Mouse (Mus musculus) heart, postnatal 0 days (tissue): ENCODE data around the gene Ankrd12. TPM values are rescaled to one million over a fixed set of nuclear protein-coding genes. Genes with fewer than 3 reads are reported as not detected.
A peak's percentile ranks its signal among the peaks of the same experiment; 100 is the strongest.

Experiments
- ATAC-seq: fragments of 200-750 bp; cut with Nextera tagmentation; 2 replicates; pipeline ENCODE4 v1.8.0; 2017; ENCODE audit warnings: low read depth, moderate number of reproducible peaks, moderate library complexity; ENCODE audit not compliant: insufficient read depth
- DNase-seq: peaks from one replicate; pipeline ENCODE4 v3.0.0-alpha.2; 2016; ENCODE audit warnings: low spot score
- H3K27ac ChIP-seq: fragments of 300-500 bp; sonication (generic); 2 replicates; pipeline ENCODE4 v1.5.1; 2014; ENCODE audit warnings: low read depth, mild to moderate bottlenecking
- H3K27me3 ChIP-seq: fragments of 300-500 bp; sonication (generic); 2 replicates; pipeline ENCODE4 v1.6.1; 2014; ENCODE audit warnings: low read length, mixed read lengths; ENCODE audit not compliant: control insufficient read depth, insufficient read depth
- H3K36me3 ChIP-seq: fragments of 300-500 bp; sonication (generic); replicated peaks from 2 replicates; pipeline ENCODE4 v1.6.1; 2014; ENCODE audit warnings: low read length, mixed read lengths; ENCODE audit not compliant: control insufficient read depth, insufficient read depth
- H3K4me1 ChIP-seq: fragments of 300-500 bp; sonication (generic); 2 replicates; pipeline ENCODE4 v1.6.1; 2014; ENCODE audit warnings: antibody characterized with exemption; ENCODE audit not compliant: control insufficient read depth, insufficient read depth
- H3K4me2 ChIP-seq: fragments of 300-500 bp; sonication (generic); 2 replicates; pipeline ENCODE4 v1.6.1; 2014; ENCODE audit warnings: low read depth, mild to moderate bottlenecking, low read length, moderate library complexity
- H3K4me3 ChIP-seq: fragments of 300-500 bp; sonication (generic); 2 replicates; pipeline ENCODE4 v1.5.1; 2014; ENCODE audit warnings: low read depth, low read length
- H3K9ac ChIP-seq: fragments of 300-500 bp; sonication (generic); replicated peaks from 2 replicates; pipeline ENCODE4 v1.6.1; 2014; ENCODE audit warnings: low read depth, low read length, mixed read lengths
- H3K9me3 ChIP-seq: fragments of 300-500 bp; sonication (generic); replicated peaks from 2 replicates; pipeline ENCODE4 v1.6.1; 2016; ENCODE audit warnings: low read length; ENCODE audit not compliant: control insufficient read depth
- CTCF ChIP-seq: IDR thresholded peaks from 2 replicates; pipeline ENCODE4 v1.5.1; 2016; ENCODE audit warnings: antibody characterized with exemption, control low read depth, low read depth
- EP300 ChIP-seq: IDR thresholded peaks from 2 replicates; pipeline ENCODE4 v1.6.1; 2016; ENCODE audit warnings: antibody characterized with exemption, low read depth
- WGBS: fragments of 180-500 bp; shearing (Covaris S2); extraction: QIAGEN DNeasy Blood & Tissue Kit; methylation state at CpG from one replicate; pipeline ENCODE4 v1.1.7; 2014; 5-methylcytosine and 5-hydroxymethylcytosine counted together
- polyA plus RNA-seq: library from polyadenylated mRNA; unstranded; fragments of >200 nt; fragmentation: Nextera tagmentation; extraction: Ambion mirVana; gene quantifications from 2 replicates; pipeline ENCODE4 v1.2.1, GENCODE M21; 2015
- total RNA-seq: library from RNA; depleted of rRNA; stranded (reverse); fragments of >200 nt; gene quantifications from 2 replicates; pipeline ENCODE4 v1.2.3, GENCODE M21; 2014; ENCODE audit warnings: low replicate concordance

Gene Ankrd12
- total and polyA plus RNA-seq, 2 experiments from 2014 or later, result 9.8 to 18.2 TPM

GRCm38 (mm10) chr17:65937671-65938070 lies 139.2 kb downstream of the Ankrd12 start:
- H3K27me3 ChIP-seq, result no peaks in the 10 kb centered on the region
- peaks cover 27% of the 10 kb centered on the region for H3K36me3 ChIP-seq
- H3K9me3 ChIP-seq, result no peaks in the 10 kb centered on the region
- ATAC-seq (no peak), DNase-seq (no peak)
- no peak overlapping the region for H3K4me2 ChIP-seq
- H3K4me1 ChIP-seq, result peaks cover 18% of the 10 kb centered on the region
- H3K4me3 ChIP-seq, result no peak overlapping the region
- H3K9ac ChIP-seq, result no peak overlapping the region
- no peak overlapping the region for H3K27ac ChIP-seq
- 95% methylated on average over 9 of the region's 9 CpGs for WGBS
- no peak for TF ChIP-seq EP300
- no peak for TF ChIP-seq CTCF

GRCm38 (mm10) chr17:65933741-65934140 lies 143.1 kb downstream of the Ankrd12 start:
- no peak overlapping the region for H3K4me3 ChIP-seq
- no peak overlapping the region for H3K4me2 ChIP-seq
- H3K36me3 ChIP-seq, result peaks cover 32% of the 10 kb centered on the region
- no peaks in the 10 kb centered on the region for H3K27me3 ChIP-seq
- H3K27ac ChIP-seq, result no peak overlapping the region
- no peak overlapping the region for H3K9ac ChIP-seq
- 92% methylated on average over 2 of the region's 2 CpGs for WGBS
- H3K4me1 ChIP-seq, result peaks cover 9% of the 10 kb centered on the region; the same call in 1 of the 2 replicates
- DNase-seq (no peak), ATAC-seq (no peak)
- H3K9me3 ChIP-seq, result no peaks in the 10 kb centered on the region
- TF ChIP-seq EP300 (no peak), CTCF (peak; percentile 43)

DNA sequence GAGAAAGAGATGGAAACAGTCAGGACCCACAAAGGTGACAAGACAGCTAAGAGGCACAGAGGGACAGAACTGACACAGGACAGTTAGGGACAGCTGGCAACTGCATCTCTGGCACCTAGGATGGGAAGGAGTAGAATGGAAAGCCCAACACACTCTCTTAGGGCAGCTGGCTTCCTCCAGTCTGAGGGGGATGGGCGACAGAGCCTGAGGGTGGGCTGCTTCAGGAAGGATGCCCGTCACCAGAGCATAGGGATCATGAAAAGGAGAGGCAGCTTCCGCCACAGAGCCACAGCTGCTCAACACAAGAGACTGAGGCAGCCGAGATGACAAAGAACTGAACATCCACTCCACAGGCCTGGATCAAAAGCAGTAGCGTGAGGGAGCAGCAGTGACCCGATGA lies 145.4 kb downstream of the Ankrd12 start:
- 74% methylated on average over 6 of the region's 6 CpGs for WGBS
- H3K4me1 ChIP-seq, result peaks cover 7% of the 10 kb centered on the region; the same call in 1 of the 2 replicates
- H3K4me3 ChIP-seq, result no peak overlapping the region
- TF ChIP-seq EP300 (no peak), CTCF (no peak)
- DNase-seq (no peak), ATAC-seq (no peak)
- no peak overlapping the region for H3K9ac ChIP-seq
- peak overlapping the region; percentile 34; the same call in 1 of the 2 replicates for H3K27ac ChIP-seq
- no peak overlapping the region for H3K4me2 ChIP-seq
- H3K27me3 ChIP-seq, result no peaks in the 10 kb centered on the region
- peaks cover 38% of the 10 kb centered on the region for H3K36me3 ChIP-seq
- H3K9me3 ChIP-seq, result no peaks in the 10 kb centered on the region

GRCm38 (mm10) chr17:65930960-65931359 lies 145.9 kb downstream of the Ankrd12 start:
- Histone ChIP-seq H3K9me3 (no peaks in the 10 kb centered on the region), H3K36me3 (peaks cover 38% of the 10 kb centered on the region), H3K27ac (peak overlapping the region; percentile 34; the same call in 1 of the 2 replicates), H3K4me1 (peaks cover 7% of the 10 kb centered on the region; the same call in 1 of the 2 replicates), H3K9ac (no peak overlapping the region), H3K27me3 (no peaks in the 10 kb centered on the region), H3K4me3 (no peak overlapping the region), H3K4me2 (no peak overlapping the region)
- DNase-seq (peak; percentile 71), ATAC-seq (peak; percentile 70)
- 62% methylated on average over 6 of the region's 6 CpGs for WGBS
- TF ChIP-seq CTCF, result no peak
- TF ChIP-seq EP300, result no peak

DNA sequence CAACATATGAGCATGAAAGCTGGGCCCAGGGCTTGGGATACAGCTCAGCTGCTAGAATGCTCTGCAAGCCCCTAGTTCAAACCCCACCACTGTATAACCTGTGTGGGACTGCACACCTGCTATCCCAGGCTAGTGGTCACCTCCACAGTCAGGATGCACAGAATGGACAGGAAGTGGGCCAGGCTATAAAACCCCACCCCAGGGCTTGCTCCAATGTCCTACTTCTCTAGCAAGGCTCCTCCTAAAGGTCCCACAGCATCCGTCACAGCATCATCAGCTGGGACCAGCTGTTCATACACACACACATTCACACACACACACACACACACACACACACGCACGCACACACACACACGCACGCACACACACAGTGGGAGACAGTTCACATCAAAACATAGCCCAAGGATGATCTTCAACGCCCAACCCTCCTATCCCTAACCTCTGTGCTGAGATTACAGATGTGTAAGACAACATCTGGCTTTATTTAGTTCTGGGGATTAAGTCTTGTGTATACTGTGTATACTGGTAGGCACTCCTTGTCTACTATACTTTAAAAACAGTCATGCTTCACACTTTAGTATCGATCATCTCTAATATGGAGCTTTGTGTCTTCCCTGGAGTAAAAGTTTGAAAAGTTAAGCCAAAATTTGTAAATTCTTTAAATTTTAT lies 146.6 kb downstream of the Ankrd12 start:
- DNase-seq, result peak; percentile 9
- Histone ChIP-seq H3K4me2 (no peak overlapping the region), H3K9me3 (no peaks in the 10 kb centered on the region), H3K36me3 (peaks cover 43% of the 10 kb centered on the region), H3K9ac (no peak overlapping the region), H3K27me3 (no peaks in the 10 kb centered on the region), H3K27ac (no peak overlapping the region), H3K4me3 (no peak overlapping the region), H3K4me1 (peaks cover 7% of the 10 kb centered on the region; the same call in 1 of the 2 replicates)
- no peak for ATAC-seq
- 85% methylated on average over 7 of the region's 7 CpGs for WGBS
- TF ChIP-seq EP300 (no peak), CTCF (no peak)
